Mouse (Mus musculus): Measurements from ENCODE around the gene Cuedc2.

Cuedc2 gene

GRCm38 (mm10) chr19:46339287-46339971 lies 927 bp upstream of the Cuedc2 start:
- no peak for DNase-seq (ENCODE audit: low spot score in 2 of 2)

GRCm38 (mm10) chr19:46338942-46339286 lies 412 bp upstream of the Cuedc2 start:
- DNase-seq (ENCODE audit: low spot score in 2 of 2), result no peak

GRCm38 (mm10) chr19:46337719-46338330 lies 677 bp downstream of the Cuedc2 start:
- no peak for DNase-seq (ENCODE audit: low spot score in 2 of 2)

- no peak for DNase-seq (ENCODE audit: low spot score in 2 of 2)
These were observed 4.6 kb downstream of the Cuedc2 start for GRCm38 (mm10) chr19:46333906-46334305.

- no peak for DNase-seq (ENCODE audit: low spot score in 2 of 2)
These were observed 5.7 kb downstream of the Cuedc2 start for GRCm38 (mm10) chr19:46332721-46333339.

- no peak for DNase-seq (ENCODE audit: low spot score in 2 of 2)
These were observed 6.6 kb downstream of the Cuedc2 start for GRCm38 (mm10) chr19:46331936-46332335.

- no peak for DNase-seq (ENCODE audit: low spot score in 2 of 2)
These were observed 7.2 kb downstream of the Cuedc2 start for GRCm38 (mm10) chr19:46331326-46331725.

- no peak for DNase-seq (ENCODE audit: low spot score in 2 of 2)
These were observed 7.8 kb downstream of the Cuedc2 start for GRCm38 (mm10) chr19:46330696-46331095.

GRCm38 (mm10) chr19:46329951-46330350 lies 8.6 kb downstream of the Cuedc2 start:
- no peak for DNase-seq (ENCODE audit: low spot score in 2 of 2)

GRCm38 (mm10) chr19:46329031-46329641 lies 9.4 kb downstream of the Cuedc2 start:
- DNase-seq (ENCODE audit: low spot score in 2 of 2), result no peak

GRCm38 (mm10) chr19:46328081-46329030 lies 10.1 kb downstream of the Cuedc2 start, which contains the start of gene Fbxl15:
Gene Fbxl15, plus strand, starts transcription at chr19:46328184.
- DNase-seq (ENCODE audit: low spot score in 2 of 2), result peak; percentile 93

- no peak for DNase-seq (ENCODE audit: low spot score in 2 of 2)
These were observed 10.9 kb downstream of the Cuedc2 start for GRCm38 (mm10) chr19:46327531-46328064.

- DNase-seq (ENCODE audit: low spot score in 2 of 2), result no peak
These were observed 11.7 kb downstream of the Cuedc2 start, which contains the start of gene Psd for GRCm38 (mm10) chr19:46326756-46327305. Gene Psd, minus strand, starts transcription at chr19:46327156.

GRCm38 (mm10) chr19:46326019-46326755 lies 12.3 kb downstream of the Cuedc2 start:
- DNase-seq (ENCODE audit: low spot score in 2 of 2), result no peak

GRCm38 (mm10) chr19:46324918-46325317 lies 13.6 kb downstream of the Cuedc2 start:
- DNase-seq (ENCODE audit: low spot score in 2 of 2), result no peak

GRCm38 (mm10) chr19:46324366-46324765 lies 14.1 kb downstream of the Cuedc2 start:
- no peak for DNase-seq (ENCODE audit: low spot score in 2 of 2)

GRCm38 (mm10) chr19:46323716-46324115 lies 14.8 kb downstream of the Cuedc2 start:
- no peak for DNase-seq (ENCODE audit: low spot score in 2 of 2)

GRCm38 (mm10) chr19:46322996-46323572 lies 15.4 kb downstream of the Cuedc2 start:
- DNase-seq (ENCODE audit: low spot score in 2 of 2), result no peak

GRCm38 (mm10) chr19:46322144-46322995 lies 16.1 kb downstream of the Cuedc2 start:
- no peak for DNase-seq (ENCODE audit: low spot score in 2 of 2)

Data from right cerebral cortex, postnatal 36 days (tissue).